Mouse (Mus musculus) layer of hippocampus, adult 2 months (tissue): Measurements from ENCODE around the gene Ifi213. TPM values are rescaled to one million over a fixed set of nuclear protein-coding genes. Genes with fewer than 3 reads are reported as not detected.
"Not testable (repeated sequence)": the region's sequence is repeated elsewhere in the genome, so short reads cannot be mapped to it uniquely, and the experiment has no call there.

Experiments
- DNase-seq, 2 experiments: peaks; one replicate each; pipeline ENCODE4 v3.0.0; 2022; ENCODE audit warnings: low spot score in 2 of 2
- H3K27ac ChIP-seq: fragments of 200-600 bp; 2 replicates; pipeline ENCODE4 v1.8.1; 2022
- H3K4me3 ChIP-seq: fragments of 200-600 bp; 2 replicates; pipeline ENCODE4 v1.8.1; 2022; ENCODE audit warnings: mild to moderate bottlenecking
- CTCF ChIP-seq: fragments of 200-600 bp; conservative IDR thresholded peaks from 2 replicates; pipeline ENCODE4 v1.8.1; 2022; ENCODE audit warnings: antibody characterized with exemption, mild to moderate bottlenecking, moderate library complexity
- long read RNA-seq, 2 experiments: library from polyadenylated mRNA; stranded (forward); transcript quantifications; one replicate each; pipeline ENCODE4 v2.0.0; 2021; ENCODE audit warnings: borderline mapping rate in 2 of 2
- total RNA-seq, 2 experiments: library from RNA; stranded (reverse); gene quantifications; 2 replicates each; pipeline ENCODE4 v1.2.3; 2021

The Ifi213 gene
- total RNA-seq = not detected
- long read RNA-seq, experiment 1 = 0 reads
- long read RNA-seq, experiment 2 = 0 reads

- H3K27ac ChIP-seq, H3K4me3 ChIP-seq, DNase-seq: not testable (repeated sequence)
Measured at GRCm38 (mm10) chr1:173598838-173599494, at the start of gene Ifi213. Gene Ifi213, minus strand, starts transcription at chr1:173599274.

DNA sequence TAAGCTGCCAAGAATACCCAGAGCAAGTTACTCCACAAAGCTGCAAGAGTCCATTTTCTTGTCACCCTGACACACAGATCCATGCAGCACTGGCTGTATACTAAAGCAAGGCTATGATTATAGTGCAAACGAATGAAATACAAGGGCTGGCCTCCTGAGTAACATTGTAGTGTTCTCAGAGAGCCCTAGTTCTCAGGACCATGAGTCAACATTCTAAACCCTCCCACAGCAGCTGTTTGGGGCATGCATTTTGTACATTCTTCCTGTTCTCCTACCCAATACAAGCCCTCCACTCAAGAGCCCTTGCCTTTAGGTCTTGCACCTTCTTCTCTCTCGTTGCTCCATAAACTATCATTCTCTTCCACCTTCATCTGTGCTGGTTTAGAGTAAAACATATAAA lies 46.3 kb upstream of the Ifi213 start:
- DNase-seq = no peak
- Histone ChIP-seq H3K4me3 (no peak overlapping the region), H3K27ac (no peak overlapping the region)
- no peak for TF ChIP-seq CTCF

DNA sequence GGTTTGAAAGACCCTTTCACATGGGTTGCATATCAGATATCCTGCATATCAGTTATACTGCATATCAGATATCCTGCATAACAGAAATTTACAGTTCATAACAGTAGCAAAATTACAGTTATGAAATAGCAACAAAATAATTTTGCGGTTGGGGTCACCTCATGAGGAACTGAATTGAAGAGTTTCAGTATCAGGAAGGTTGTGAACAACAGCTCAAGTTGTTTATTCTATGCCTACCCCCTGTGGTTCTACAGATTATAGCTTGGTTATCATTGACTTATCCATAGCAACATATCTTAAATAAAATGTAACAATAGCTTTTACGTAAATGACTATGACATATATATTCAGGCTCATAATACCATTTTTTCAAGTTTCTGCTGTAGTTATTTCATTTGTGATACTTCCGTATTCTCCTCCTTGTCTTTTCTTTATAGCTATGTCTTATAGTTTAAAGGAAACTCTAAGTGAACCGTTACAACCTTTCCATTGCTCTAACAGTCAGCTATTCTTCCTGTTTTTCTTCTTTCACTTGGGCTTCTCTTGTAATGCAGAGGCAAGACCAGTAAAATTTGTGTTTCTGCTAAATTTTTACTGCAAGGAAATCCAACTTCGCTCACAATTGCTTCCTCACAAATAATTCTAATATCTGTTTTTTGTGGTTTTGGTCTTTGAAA lies 35.0 kb upstream of the Ifi213 start:
- no peak for DNase-seq
- TF ChIP-seq CTCF = no peak
- Histone ChIP-seq H3K4me3 (no peak overlapping the region), H3K27ac (no peak overlapping the region)

DNA sequence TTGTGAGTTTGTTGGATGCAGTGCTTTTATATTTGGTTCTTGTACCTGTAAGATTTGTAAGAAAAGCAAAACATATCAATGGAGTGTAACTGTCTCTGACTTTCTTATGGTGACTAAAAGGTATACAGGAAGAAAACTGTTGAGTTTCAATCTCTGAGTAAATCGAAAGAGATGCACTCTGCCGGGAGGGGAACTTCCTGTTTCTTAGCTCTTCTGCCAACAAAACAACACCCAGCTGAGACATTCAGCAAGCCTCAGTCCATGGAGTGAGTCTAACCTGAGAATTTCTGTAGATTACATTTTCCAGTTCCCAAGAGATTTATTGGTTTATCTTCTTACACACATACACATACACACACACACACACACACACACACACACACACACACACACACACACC lies 31.5 kb upstream of the Ifi213 start, which contains the start of gene Ifi209:
Gene Ifi209 (plus strand): TSS at position 296 of the 400 bp plus-strand sequence.
- H3K27ac ChIP-seq, DNase-seq: not testable (repeated sequence)

DNA sequence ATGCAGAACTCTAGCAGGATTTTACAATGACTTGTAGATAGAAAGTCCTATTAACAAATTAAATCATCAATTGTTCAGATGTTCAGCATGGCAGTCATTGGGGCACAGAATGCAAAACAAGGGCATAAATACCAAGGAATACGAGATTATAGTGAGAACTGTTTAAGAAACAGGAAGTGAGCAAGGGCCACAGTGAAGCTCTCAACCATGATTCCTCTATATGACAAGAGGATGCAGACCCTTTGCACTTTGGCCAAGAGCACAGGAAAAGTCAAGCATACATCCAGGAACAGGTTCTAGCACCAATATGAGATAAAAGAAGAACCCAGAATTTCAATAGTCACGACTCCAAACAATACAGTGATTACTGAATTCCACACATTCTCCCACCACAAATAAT lies 27.6 kb upstream of the Ifi213 start:
- H3K27ac ChIP-seq = no peak overlapping the region
- H3K4me3 ChIP-seq = no peak overlapping the region
- no peak for TF ChIP-seq CTCF
- no peak for DNase-seq

More for the DNA sequence above, 31.5 kb upstream of the Ifi213 start, which contains the start of gene Ifi209:
- not testable (repeated sequence) for H3K4me3 ChIP-seq

DNA sequence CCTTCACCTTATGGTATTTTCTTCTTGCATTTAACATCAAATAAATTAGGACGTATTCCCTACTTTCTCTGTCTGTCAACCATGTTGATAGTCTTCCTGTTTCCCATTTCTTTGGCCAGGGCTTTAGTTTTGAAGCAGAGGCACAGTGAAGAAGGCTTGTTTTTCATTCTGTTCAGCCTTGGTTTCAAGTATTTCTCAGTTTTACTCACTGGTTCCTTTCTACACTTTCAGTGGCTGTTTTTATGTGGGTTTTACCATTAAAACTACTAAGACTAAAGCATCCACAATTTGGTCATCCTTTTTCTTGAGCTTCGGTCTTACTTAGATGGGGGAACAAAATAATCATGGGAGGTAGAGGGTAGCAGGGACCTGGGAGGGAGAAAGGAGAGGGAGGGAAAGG lies 25.0 kb upstream of the Ifi213 start:
- DNase-seq = no peak
- Histone ChIP-seq H3K27ac (no peak overlapping the region), H3K4me3 (no peak overlapping the region)
- TF ChIP-seq CTCF = no peak

DNA sequence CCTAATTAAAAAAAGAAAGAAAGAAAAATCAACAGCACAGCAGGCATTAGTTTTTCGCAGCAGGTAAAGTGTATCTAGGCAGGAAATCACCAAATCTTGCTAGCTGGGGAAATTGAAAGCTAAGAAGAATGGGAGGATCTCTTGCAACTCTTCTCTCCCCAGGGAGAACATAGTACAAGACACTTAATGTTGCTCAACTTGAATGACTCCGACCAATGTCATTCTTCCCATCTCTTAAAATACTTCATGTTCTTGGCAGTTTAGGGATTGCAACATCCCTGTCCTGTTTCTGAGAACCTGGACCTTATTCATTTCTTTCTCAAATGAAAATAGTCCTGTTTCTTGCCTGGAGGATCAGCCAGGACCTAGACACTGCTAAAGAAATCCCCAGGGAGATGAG lies 23.1 kb upstream of the Ifi213 start:
- not testable (repeated sequence) for DNase-seq, H3K4me3 ChIP-seq

DNA sequence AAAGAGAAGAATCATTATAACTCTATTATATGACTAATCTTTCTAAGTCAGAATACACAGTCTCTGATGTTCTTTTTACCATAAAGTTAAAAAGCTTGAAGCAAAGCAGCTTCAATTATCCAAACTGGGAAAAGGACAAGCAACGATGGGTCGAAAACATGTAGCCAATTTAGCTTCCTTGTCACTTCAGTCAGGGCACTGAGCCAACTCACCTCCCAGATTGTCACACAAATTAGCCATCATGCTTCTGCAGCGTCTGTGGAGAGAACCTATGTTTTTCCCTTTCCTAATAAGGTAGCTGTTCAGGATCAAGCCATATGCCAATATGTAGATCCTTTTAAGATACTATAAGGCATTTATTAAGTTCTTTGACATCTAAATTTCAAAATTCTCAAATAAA lies 11.2 kb upstream of the Ifi213 start:
- H3K4me3 ChIP-seq, H3K27ac ChIP-seq, DNase-seq: not testable (repeated sequence)

More for the DNA sequence above, 23.1 kb upstream of the Ifi213 start:
- not testable (repeated sequence) for H3K27ac ChIP-seq

GRCm38 (mm10) chr1:173589698-173590097 lies 9.4 kb downstream of the Ifi213 start:
- DNase-seq, H3K4me3 ChIP-seq, H3K27ac ChIP-seq: not testable (repeated sequence)

GRCm38 (mm10) chr1:173579921-173580585 lies 19.0 kb downstream of the Ifi213 start:
- no peak overlapping the region for H3K27ac ChIP-seq
- TF ChIP-seq CTCF = no peak
- no peak for DNase-seq
- no peak overlapping the region for H3K4me3 ChIP-seq

- no peak for DNase-seq
- no peak for TF ChIP-seq CTCF
- Histone ChIP-seq H3K27ac (no peak overlapping the region), H3K4me3 (no peak overlapping the region)
Measured at GRCm38 (mm10) chr1:173579079-173579478, 20.0 kb downstream of the Ifi213 start.

- not testable (repeated sequence) for H3K27ac ChIP-seq, H3K4me3 ChIP-seq, DNase-seq
Measured at GRCm38 (mm10) chr1:173550491-173551050, 48.5 kb downstream of the Ifi213 start.

GRCm38 (mm10) chr1:173548798-173549197 lies 50.3 kb downstream of the Ifi213 start:
- not testable (repeated sequence) for DNase-seq, H3K27ac ChIP-seq, H3K4me3 ChIP-seq

DNA sequence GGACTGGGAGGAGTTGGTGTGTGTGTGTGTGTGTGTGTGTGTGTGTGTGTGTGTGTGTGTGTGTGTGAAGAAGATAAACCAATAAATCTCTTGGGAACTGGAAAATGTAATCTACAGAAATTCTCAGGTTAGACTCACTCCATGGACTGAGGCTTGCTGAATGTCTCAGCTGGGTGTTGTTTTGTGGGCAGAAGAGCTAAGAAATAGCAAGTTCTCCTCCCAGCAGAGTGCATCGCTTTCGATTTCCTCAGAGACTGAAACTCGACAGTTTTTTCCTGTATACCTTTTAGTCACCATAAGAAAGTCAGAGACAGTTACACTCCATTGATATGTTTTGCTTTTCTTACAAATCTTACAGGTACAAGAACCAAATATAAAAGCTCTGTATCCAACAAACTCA lies 63.3 kb downstream of the Ifi213 start, which contains the start of gene Ifi214:
Gene Ifi214 (minus strand): TSS at position 167 of the 400 bp plus-strand sequence.
- H3K27ac ChIP-seq, H3K4me3 ChIP-seq, DNase-seq: not testable (repeated sequence)
